In genomic region chr8:124231485-124232279, GRCm38 (mm10) we compare ENCODE assay signal across 8 mouse cellular contexts. TPM values are rescaled to one million over a fixed set of nuclear protein-coding genes. Genes with fewer than 3 reads are reported as not detected.
DNase-seq lines count a peak whose midpoint lies in the region; ATAC-seq and TF ChIP-seq lines count a peak whose summit lies in the region.

No protein-coding gene starts in this region.

- no peak for TF ChIP-seq CTCF in forebrain, postnatal 0 days (IDR thresholded peaks at IDR 0.05; ENCODE audit: low read depth)
- no peak for TF ChIP-seq CTCF in liver, embryonic 14.5 days (IDR thresholded peaks at IDR 0.05; ENCODE audit: low read depth)

- no peaks in the 10 kb centered on the region for H3K27me3 ChIP-seq in forebrain, postnatal 0 days (ENCODE audit: insufficient read depth, low read length)
- no peaks in the 10 kb centered on the region for H3K27me3 ChIP-seq in hindbrain, embryonic 14.5 days (ENCODE audit: control insufficient read depth, insufficient read depth, low read length)
- H3K27me3 ChIP-seq in liver, embryonic 14.5 days (ENCODE audit: control insufficient read depth, insufficient read depth, low read length): no peaks in the 10 kb centered on the region; the same call in 1 of the 2 replicates
- no peaks in the 10 kb centered on the region for H3K27me3 ChIP-seq in neural tube, embryonic 11.5 days (ENCODE audit: control insufficient read depth, insufficient read depth, low read length)

- TF ChIP-seq EP300 in liver, embryonic 14.5 days (IDR thresholded peaks at IDR 0.05; ENCODE audit: low read depth): no peak

- 2% methylated on average over 82 of the region's 83 CpGs for WGBS in forebrain, postnatal 0 days
- under 1% methylated on average over 82 of the region's 83 CpGs for WGBS in hindbrain, embryonic 14.5 days
- WGBS in liver, embryonic 14.5 days (ENCODE audit: insufficient replicate concordance): under 1% methylated on average over 83 of the region's 83 CpGs
- under 1% methylated on average over 78 of the region's 83 CpGs for WGBS in neural tube, embryonic 11.5 days

- H3K9me3 ChIP-seq in forebrain, postnatal 0 days (ENCODE audit: low read length): no peaks in the 10 kb centered on the region
- H3K9me3 ChIP-seq in hindbrain, embryonic 14.5 days (ENCODE audit: control insufficient read depth, low read length): no peaks in the 10 kb centered on the region
- no peaks in the 10 kb centered on the region for H3K9me3 ChIP-seq in liver, embryonic 14.5 days (ENCODE audit: control insufficient read depth, low read length)
- H3K9me3 ChIP-seq in neural tube, embryonic 11.5 days (ENCODE audit: control insufficient read depth, low read length): no peaks in the 10 kb centered on the region

- peak overlapping the region; percentile 73 for H3K9ac ChIP-seq in forebrain, postnatal 0 days
- peak overlapping the region; percentile 94 for H3K9ac ChIP-seq in hindbrain, embryonic 14.5 days
- peak overlapping the region; percentile 75 for H3K9ac ChIP-seq in liver, embryonic 14.5 days (replicated peaks)
- H3K9ac ChIP-seq in neural tube, embryonic 11.5 days (ENCODE audit: low read length): peak overlapping the region; percentile 93

- DNase-seq in 3134 (ENCODE audit: extremely low read depth, insufficient read length, low spot score) (peak; percentile 68), MN1 (ENCODE audit: low spot score) (no peak)
- peak; percentile 30 for DNase-seq in CD4-positive, CD25-positive, alpha-beta regulatory T cell, adult 2 months (ENCODE audit: low read depth, low spot score)
- peak; percentile 39 for DNase-seq in c-Kit-positive CD71-positive TER-119-positive erythroid progenitor cells, embryonic 14.5 days (ENCODE audit: low spot score)
- peak; percentile 19 for DNase-seq in forebrain, postnatal 0 days
- no peak for DNase-seq in hindbrain, embryonic 14.5 days (ENCODE audit: low spot score)
- DNase-seq in liver, embryonic 14.5 days (ENCODE audit: low read depth in 3 of 3, low spot score in 3 of 3): peak; percentile 28 to 44 (median 41)
- DNase-seq in neural tube, embryonic 11.5 days (ENCODE audit: low spot score): no peak

- peak overlapping the region; percentile 76 for H3K27ac ChIP-seq in forebrain, postnatal 0 days (ENCODE audit: low read depth, low read length)
- H3K27ac ChIP-seq in hindbrain, embryonic 14.5 days: peak overlapping the region; percentile 75
- H3K27ac ChIP-seq in liver, embryonic 14.5 days: no peak overlapping the region
- peak overlapping the region; percentile 75 for H3K27ac ChIP-seq in neural tube, embryonic 11.5 days (ENCODE audit: low read depth, low read length)

- peak overlapping the region; percentile 79 for H3K4me2 ChIP-seq in forebrain, postnatal 0 days (ENCODE audit: low read depth)
- peak overlapping the region; percentile 98 for H3K4me2 ChIP-seq in hindbrain, embryonic 14.5 days (replicated peaks)
- H3K4me2 ChIP-seq in liver, embryonic 14.5 days (ENCODE audit: low read depth): peak overlapping the region; percentile 91
- H3K4me2 ChIP-seq in neural tube, embryonic 11.5 days (ENCODE audit: low read depth): peak overlapping the region; percentile 98

- H3K36me3 ChIP-seq in forebrain, postnatal 0 days (ENCODE audit: insufficient read depth): no peaks in the 10 kb centered on the region
- no peaks in the 10 kb centered on the region for H3K36me3 ChIP-seq in hindbrain, embryonic 14.5 days (replicated peaks; ENCODE audit: control insufficient read depth, insufficient read depth)
- no peaks in the 10 kb centered on the region for H3K36me3 ChIP-seq in liver, embryonic 14.5 days (replicated peaks; ENCODE audit: control insufficient read depth, insufficient read depth, low read depth)
- no peaks in the 10 kb centered on the region for H3K36me3 ChIP-seq in neural tube, embryonic 11.5 days (ENCODE audit: control insufficient read depth, insufficient read depth, low read length)

- peak; percentile 80 for ATAC-seq in forebrain, postnatal 0 days
- peak; percentile 78 for ATAC-seq in hindbrain, embryonic 14.5 days (ENCODE audit: low FRiP score)
- peak; percentile 79 for ATAC-seq in liver, embryonic 14.5 days (ENCODE audit: insufficient read depth)
- ATAC-seq in neural tube, embryonic 11.5 days (ENCODE audit: insufficient read depth, low FRiP score, low TSS enrichment): peak; percentile 48; the same call in 1 of the 2 replicates

- H3K4me3 ChIP-seq in forebrain, postnatal 0 days (ENCODE audit: low read depth, low read length): peak overlapping the region; percentile 89
- H3K4me3 ChIP-seq in hindbrain, embryonic 14.5 days (replicated peaks; ENCODE audit: low read length): peak overlapping the region; percentile 97
- H3K4me3 ChIP-seq in liver, embryonic 14.5 days (ENCODE audit: insufficient read depth in 1 of 2, low read depth in 2 of 2, low read length in 2 of 2): peak overlapping the region; percentile 66 to 90
- peak overlapping the region; percentile 95 for H3K4me3 ChIP-seq in neural tube, embryonic 11.5 days (ENCODE audit: low read depth, low read length)

- peaks cover 23% of the 10 kb centered on the region for H3K4me1 ChIP-seq in forebrain, postnatal 0 days (ENCODE audit: insufficient read depth)
- H3K4me1 ChIP-seq in hindbrain, embryonic 14.5 days (replicated peaks; ENCODE audit: control insufficient read depth, insufficient read depth, low read length): peaks cover 24% of the 10 kb centered on the region
- peaks cover 0 to 12% of the 10 kb centered on the region in 2 experiments; a peak in 3 of 4 replicates for H3K4me1 ChIP-seq in liver, embryonic 14.5 days (replicated peaks; ENCODE audit: control insufficient read depth in 2 of 2, insufficient read depth in 2 of 2, low read length in 1 of 2)
- H3K4me1 ChIP-seq in neural tube, embryonic 11.5 days (ENCODE audit: control insufficient read depth, insufficient read depth, low read length): peaks cover 16% of the 10 kb centered on the region

RNA-seq across cellular contexts. Expression of gene Galnt2, which starts 0.5 kb away (rescaled TPM):
- 55.4 and 55.5 TPM in 2 replicates for total RNA-seq in forebrain, postnatal 0 days (2014; rRNA removed)
- 58.2 and 63.1 TPM in 2 replicates for polyA plus RNA-seq in forebrain, postnatal 0 days (2015; fragmentation: Nextera tagmentation; extraction: Ambion mirVana)
- polyA plus RNA-seq in hindbrain, embryonic 14.5 days (2014; fragmentation: Nextera tagmentation; extraction: Ambion mirVana): 62.9 and 70.6 TPM in 2 replicates
- polyA plus RNA-seq in liver, embryonic 14.5 days (2012; rRNA removed): 3.7 and 6.6 TPM in 2 replicates
- polyA plus RNA-seq in liver, embryonic 14.5 days (2014; fragmentation: Nextera tagmentation; extraction: Ambion mirVana): 19.2 and 21.5 TPM in 2 replicates
- polyA plus RNA-seq in neural tube, embryonic 11.5 days (2014; fragmentation: Nextera tagmentation; extraction: Ambion mirVana): 89.6 and 92.4 TPM in 2 replicates

Comparison
In these comparisons a context has a peak if more than half of its experiments do, and no peak if none do; other contexts are left out.
1. DNase-seq: peak in 3134 (single experiment), CD4-positive, CD25-positive, alpha-beta regulatory T cell, adult 2 months (single experiment), c-Kit-positive CD71-positive TER-119-positive erythroid progenitor cells, embryonic 14.5 days (single experiment), forebrain, postnatal 0 days (single experiment) and liver, embryonic 14.5 days (3 of 3); none in hindbrain, embryonic 14.5 days (single experiment), neural tube, embryonic 11.5 days (single experiment) and MN1 (single experiment).
2. Peak in every context shown above with its lines, with median percentiles within 50 percentile points of each other: ATAC-seq, H3K4me2 ChIP-seq, H3K4me3 ChIP-seq and H3K9ac ChIP-seq.